In genomic region chr10:49136816-49137215, GRCm38 (mm10) we compare ENCODE assay signal across 21 mouse cellular contexts.
DNase-seq lines count a peak whose midpoint lies in the region; ATAC-seq lines count a peak whose summit lies in the region.
"Had no signal": no experiment of that assay in that cellular context is flagged by ENCODE, and none has a peak within 500 bp of the region (broad histone marks: within the 10 kb centered on the region; RNA-seq: fewer than 3 reads in every experiment).

No protein-coding gene starts in this region.

- H3K9ac ChIP-seq in hindbrain, embryonic 14.5 days = no peak overlapping the region
- H3K9ac ChIP-seq: embryonic facial prominence, embryonic 12.5 days; forebrain, embryonic 13.5 days; forebrain, embryonic 15.5 days; forebrain, postnatal 0 days had no signal

- ATAC-seq in hindbrain, embryonic 14.5 days (ENCODE audit: low FRiP score) = no peak
- ATAC-seq: activated CD4-positive, CD25-positive, alpha-beta regulatory T cell, adult 4 months; forebrain, embryonic 13.5 days; forebrain, embryonic 15.5 days; forebrain, postnatal 0 days; Patski had no signal

- DNase-seq in ES-CJ7 (ENCODE audit: low read depth, low spot score) (peak; percentile 68), R1 (ENCODE audit: low read depth, low spot score) (peak; percentile 88)
- no peak for DNase-seq in gastrocnemius, postnatal 4 days (ENCODE audit: low spot score in 2 of 2)
- no peak for DNase-seq in gastrocnemius, adult 18-20 months (ENCODE audit: low spot score)
- DNase-seq in hindbrain, embryonic 14.5 days (ENCODE audit: low spot score) = no peak
- DNase-seq: adrenal gland, adult 8-10 months; adrenal gland, postnatal 14 days; adrenal gland, postnatal 36 days; cerebellum, adult 11-12 months; cerebellum, adult 2 months; cerebellum, adult 9-10 months; cerebellum, postnatal 10 days; cerebellum, postnatal 25 days; forebrain, postnatal 0 days had no signal

- H3K27ac ChIP-seq in hindbrain, embryonic 14.5 days = no peak overlapping the region
- H3K27ac ChIP-seq: embryonic facial prominence, embryonic 10.5 days; embryonic facial prominence, embryonic 12.5 days; forebrain, embryonic 13.5 days; forebrain, embryonic 15.5 days had no signal

- no peaks in the 10 kb centered on the region for H3K27me3 ChIP-seq in hindbrain, embryonic 14.5 days (ENCODE audit: control insufficient read depth, insufficient read depth, low read length)
- H3K27me3 ChIP-seq: embryonic facial prominence, embryonic 12.5 days; forebrain, embryonic 13.5 days; forebrain, embryonic 15.5 days; Patski had no signal

- no peaks in the 10 kb centered on the region for H3K9me3 ChIP-seq in hindbrain, embryonic 14.5 days (ENCODE audit: control insufficient read depth, low read length)
- H3K9me3 ChIP-seq: embryonic facial prominence, embryonic 10.5 days; embryonic facial prominence, embryonic 12.5 days; forebrain, embryonic 13.5 days; forebrain, embryonic 15.5 days; G1E had no signal

- no peaks in the 10 kb centered on the region for H3K4me1 ChIP-seq in hindbrain, embryonic 14.5 days (replicated peaks; ENCODE audit: control insufficient read depth, insufficient read depth, low read length)
- H3K4me1 ChIP-seq: embryonic facial prominence, embryonic 10.5 days; embryonic facial prominence, embryonic 12.5 days; forebrain, embryonic 13.5 days; forebrain, embryonic 15.5 days had no signal

- no peak overlapping the region for H3K4me3 ChIP-seq in hindbrain, embryonic 14.5 days (replicated peaks; ENCODE audit: low read length)
- H3K4me3 ChIP-seq: embryonic facial prominence, embryonic 10.5 days; embryonic facial prominence, embryonic 12.5 days; forebrain, embryonic 13.5 days; forebrain, embryonic 15.5 days had no signal

- no peaks in the 10 kb centered on the region for H3K36me3 ChIP-seq in hindbrain, embryonic 14.5 days (replicated peaks; ENCODE audit: control insufficient read depth, insufficient read depth)
- H3K36me3 ChIP-seq: embryonic facial prominence, embryonic 10.5 days; embryonic facial prominence, embryonic 12.5 days; forebrain, embryonic 15.5 days; G1E had no signal

- no peak overlapping the region for H3K4me2 ChIP-seq in hindbrain, embryonic 14.5 days (replicated peaks)
- H3K4me2 ChIP-seq: embryonic facial prominence, embryonic 12.5 days; forebrain, embryonic 13.5 days; forebrain, embryonic 15.5 days had no signal

Comparison
In these comparisons a context has a peak if more than half of its experiments do, and no peak if none do; other contexts are left out.
1. DNase-seq: peak in ES-CJ7 (single experiment) and R1 (single experiment); none in gastrocnemius, postnatal 4 days (0 of 2), gastrocnemius, adult 18-20 months (single experiment) and hindbrain, embryonic 14.5 days (single experiment).